18 mouse cellular contexts compared by ENCODE assay signal in genomic region chr17:29067847-29068246, GRCm38 (mm10). TPM values are rescaled to one million over a fixed set of nuclear protein-coding genes. Genes with fewer than 3 reads are reported as not detected.
"Had no signal": no experiment of that assay in that cellular context is flagged by ENCODE, and none has a peak within 500 bp of the region (broad histone marks: within the 10 kb centered on the region; RNA-seq: fewer than 3 reads in every experiment).

No protein-coding gene starts in this region.

- ATAC-seq: midbrain, embryonic 13.5 days; midbrain, embryonic 16.5 days had no signal

- H3K4me3 ChIP-seq: left cerebral cortex, adult 2 months; liver, embryonic 13.5 days; midbrain, embryonic 13.5 days had no signal

- H3K9me3 ChIP-seq: liver, embryonic 13.5 days; midbrain, embryonic 13.5 days had no signal

- H3K36me3 ChIP-seq: liver, embryonic 13.5 days; midbrain, embryonic 13.5 days had no signal

- H3K27me3 ChIP-seq: midbrain, embryonic 13.5 days had no signal

- DNase-seq: kidney, adult 2 months; kidney, postnatal 14 days; kidney, postnatal 4 days; liver, embryonic 13.5 days; lung, adult 2 months; lung, postnatal 14 days; lung, postnatal 4 days; right cerebral cortex, adult 18-20 months; right cerebral cortex, postnatal 14 days; right cerebral cortex, postnatal 4 days; thymus, adult 2 months; thymus, postnatal 14 days; thymus, postnatal 4 days had no signal

RNA-seq across cellular contexts. Expression of gene Rab44, which starts 46.1 kb away (rescaled TPM):
- total RNA-seq: layer of hippocampus, adult 18-20 months; liver, adult 2 months had no signal
